Mouse (Mus musculus) heart, postnatal 0 days (tissue): ENCODE measurements at regions not wholly inside any gene's neighbourhood (a gene's known extent, or its start where the extent isn't known, plus 50 kb on each side); places are given as distances from the start of the nearest gene placed in this dataset.

Experiments used
- CTCF ChIP-seq: IDR thresholded peaks from 2 replicates; pipeline ENCODE4 v1.5.1; 2016; ENCODE audit warnings: antibody characterized with exemption, control low read depth, low read depth
- EP300 ChIP-seq: IDR thresholded peaks from 2 replicates; pipeline ENCODE4 v1.6.1; 2016; ENCODE audit warnings: antibody characterized with exemption, low read depth

DNA sequence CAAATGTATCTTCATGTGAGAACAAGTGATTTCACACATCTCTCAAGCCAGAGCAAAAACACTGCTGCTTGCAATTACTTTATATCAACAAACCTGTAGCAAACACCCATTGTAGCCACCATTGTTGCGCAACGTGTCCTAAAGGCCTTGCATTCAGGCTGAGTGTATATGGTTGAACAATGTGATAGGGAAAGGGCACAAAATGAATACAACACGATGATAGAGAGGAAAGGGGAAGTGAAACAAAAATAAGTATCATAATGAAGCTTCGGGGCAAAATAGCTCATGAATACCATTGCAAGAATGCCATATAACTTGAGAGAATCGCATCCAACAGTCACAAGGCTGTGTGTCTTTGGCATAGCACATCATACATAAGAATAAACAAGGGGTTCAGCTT lies 275.6 kb upstream of the Slc7a11 start:
- TF ChIP-seq CTCF (no peak), EP300 (no peak)
